Mouse (Mus musculus): ENCODE measurements around the gene Scgb1a1.

DNA sequence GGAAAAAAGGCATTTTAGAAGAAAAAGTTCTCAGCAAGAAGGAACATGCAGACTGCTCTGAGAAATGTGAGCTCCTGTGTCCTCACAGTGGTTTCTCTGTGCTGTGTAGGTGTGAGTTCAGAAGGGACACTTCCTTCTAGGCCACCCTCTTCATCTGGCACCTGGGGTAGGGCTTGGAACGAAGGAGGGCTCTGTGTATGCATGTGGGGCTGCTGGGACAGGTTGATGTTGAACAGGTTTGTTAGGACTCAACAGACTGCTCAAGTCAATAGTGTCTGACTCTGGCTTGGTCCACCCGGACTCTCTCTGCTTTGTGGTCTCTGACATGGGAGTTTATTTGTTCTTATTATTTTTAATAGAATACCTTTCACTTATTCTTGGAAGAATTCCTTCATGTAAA lies 17.4 kb downstream of the Scgb1a1 start:
- TF ChIP-seq CTCF (IDR thresholded peaks at IDR 0.05; ENCODE audit: borderline replicate concordance, insufficient read depth, low read depth, low read length) (no peak), POLR2A (IDR thresholded peaks at IDR 0.05; ENCODE audit: borderline replicate concordance, insufficient read depth, low read length) (no peak)
